ENCODE assay signal across 8 mouse cellular contexts in genomic region chrX:106027343-106027674, GRCm38 (mm10). TPM values are rescaled to one million over a fixed set of nuclear protein-coding genes. Genes with fewer than 3 reads are reported as not detected.
DNase-seq lines count a peak whose midpoint lies in the region; ATAC-seq and TF ChIP-seq lines count a peak whose summit lies in the region.

No protein-coding gene starts in this region.

- H3K36me3 ChIP-seq in embryonic facial prominence, embryonic 14.5 days (ENCODE audit: control insufficient read depth, insufficient read depth, low read length): no peaks in the 10 kb centered on the region
- peaks cover 3% of the 10 kb centered on the region; the same call in 1 of the 2 replicates for H3K36me3 ChIP-seq in limb, embryonic 10.5 days
- no peaks in the 10 kb centered on the region for H3K36me3 ChIP-seq in neural tube, embryonic 13.5 days

- H3K27me3 ChIP-seq in embryonic facial prominence, embryonic 14.5 days (replicated peaks; ENCODE audit: control insufficient read depth, insufficient read depth, low read length): no peaks in the 10 kb centered on the region
- H3K27me3 ChIP-seq in limb, embryonic 10.5 days (ENCODE audit: low read depth, poor library complexity, severe bottlenecking): peaks cover 22% of the 10 kb centered on the region
- no peaks in the 10 kb centered on the region for H3K27me3 ChIP-seq in neural tube, embryonic 13.5 days

- TF ChIP-seq POLR2A in lung, adult 2 months (IDR thresholded peaks at IDR 0.05; ENCODE audit: borderline replicate concordance, extremely low read depth, low read depth, low read length): no peak

- no peak for DNase-seq in lung, adult 2 months
- no peak for DNase-seq in lung, postnatal 25 days (ENCODE audit: low spot score)
- no peak for DNase-seq in embryonic facial prominence, embryonic 14.5 days (ENCODE audit: low spot score)
- no peak for DNase-seq in limb, embryonic 10.5 days (ENCODE audit: low spot score)
- no peak for DNase-seq in urinary bladder, postnatal 14 days (ENCODE audit: low spot score)
- DNase-seq in adipocyte (ENCODE audit: low spot score): no peak
- DNase-seq in Muller cell, postnatal 12 days (ENCODE audit: inconsistent ontology term): no peak

- peak overlapping the region; percentile 77 for H3K4me3 ChIP-seq in lung, adult 2 months (replicated peaks; ENCODE audit: extremely low read depth, low read depth, low read length)
- H3K4me3 ChIP-seq in embryonic facial prominence, embryonic 14.5 days (ENCODE audit: low read depth, low read length): peak overlapping the region; percentile 51
- peak overlapping the region; percentile 58 for H3K4me3 ChIP-seq in limb, embryonic 10.5 days
- peak overlapping the region; percentile 53 for H3K4me3 ChIP-seq in neural tube, embryonic 13.5 days

- H3K4me1 ChIP-seq in lung, adult 2 months (ENCODE audit: control insufficient read depth, insufficient read depth, low read length): peaks cover 3% of the 10 kb centered on the region; the same call in 1 of the 2 replicates
- no peaks in the 10 kb centered on the region for H3K4me1 ChIP-seq in embryonic facial prominence, embryonic 14.5 days (ENCODE audit: control insufficient read depth, insufficient read depth, low read length)
- 0 out of 2 replicates have a peak, but pooled peaks cover 5% of the 10 kb centered on the region for H3K4me1 ChIP-seq in limb, embryonic 10.5 days
- H3K4me1 ChIP-seq in neural tube, embryonic 13.5 days (replicated peaks): peaks cover 25% of the 10 kb centered on the region

- ATAC-seq in embryonic facial prominence, embryonic 14.5 days (ENCODE audit: low read depth): peak; percentile 35
- no peak; the same call in 1 of the 2 replicates for ATAC-seq in neural tube, embryonic 13.5 days (ENCODE audit: low read depth)

- H3K4me2 ChIP-seq in embryonic facial prominence, embryonic 14.5 days (ENCODE audit: low read depth, low read length): peak overlapping the region; percentile 48
- H3K4me2 ChIP-seq in neural tube, embryonic 13.5 days: peak overlapping the region; percentile 60

- peak overlapping the region; percentile 71 for H3K27ac ChIP-seq in embryonic facial prominence, embryonic 14.5 days (replicated peaks; ENCODE audit: low read depth, low read length)
- H3K27ac ChIP-seq in limb, embryonic 10.5 days: peak overlapping the region; percentile 84
- peak overlapping the region; percentile 70 for H3K27ac ChIP-seq in neural tube, embryonic 13.5 days (replicated peaks)

- peak overlapping the region; percentile 70 for H3K9ac ChIP-seq in embryonic facial prominence, embryonic 14.5 days (ENCODE audit: low read depth, low read length)
- peak overlapping the region; percentile 75 for H3K9ac ChIP-seq in neural tube, embryonic 13.5 days

- WGBS in lung, adult 2 months: 33% methylated on average over 8 of the region's 8 CpGs
- WGBS in embryonic facial prominence, embryonic 14.5 days: 25% methylated on average over 8 of the region's 8 CpGs
- WGBS in limb, embryonic 10.5 days: 11% methylated on average over 8 of the region's 8 CpGs
- 22% methylated on average over 8 of the region's 8 CpGs for WGBS in neural tube, embryonic 13.5 days

- no peaks in the 10 kb centered on the region for H3K9me3 ChIP-seq in embryonic facial prominence, embryonic 14.5 days (ENCODE audit: control insufficient read depth, low read length)
- no peaks in the 10 kb centered on the region for H3K9me3 ChIP-seq in limb, embryonic 10.5 days (replicated peaks)
- no peaks in the 10 kb centered on the region for H3K9me3 ChIP-seq in neural tube, embryonic 13.5 days

- no peak for TF ChIP-seq CTCF in lung, adult 2 months (IDR thresholded peaks at IDR 0.05; ENCODE audit: insufficient read depth, low read length)

RNA-seq across cellular contexts. Expression of gene Atp7a, which starts 0.2 kb away (rescaled TPM):
- polyA plus RNA-seq in lung, adult 2 months (2012; rRNA removed): 5.4 and 7.9 TPM in 2 replicates
- 28.4 and 32.1 TPM in 2 replicates for polyA plus RNA-seq in embryonic facial prominence, embryonic 14.5 days (2014; fragmentation: Nextera tagmentation; extraction: Ambion mirVana)
- polyA plus RNA-seq in limb, embryonic 10.5 days (2016; fragmentation: Nextera tagmentation; extraction: Ambion mirVana): 27.4 and 34.6 TPM in 2 replicates
- 14.8 and 16.2 TPM in 2 replicates for polyA plus RNA-seq in neural tube, embryonic 13.5 days (2015; fragmentation: Nextera tagmentation; extraction: Ambion mirVana)

RNA-seq across cellular contexts. Expression of gene Cox7b, which starts 11.8 kb away (rescaled TPM):
- polyA plus RNA-seq in lung, adult 2 months (2012; rRNA removed): 42.6 and 60.5 TPM in 2 replicates
- 417 and 481 TPM in 2 replicates for polyA plus RNA-seq in embryonic facial prominence, embryonic 14.5 days (2014; fragmentation: Nextera tagmentation; extraction: Ambion mirVana)
- polyA plus RNA-seq in limb, embryonic 10.5 days (2016; fragmentation: Nextera tagmentation; extraction: Ambion mirVana): 335 and 385 TPM in 2 replicates
- 418 and 442 TPM in 2 replicates for polyA plus RNA-seq in neural tube, embryonic 13.5 days (2015; fragmentation: Nextera tagmentation; extraction: Ambion mirVana)

RNA-seq across cellular contexts. Expression of gene Magt1, which starts 15.6 kb away (rescaled TPM):
- polyA plus RNA-seq in lung, adult 2 months (2012; rRNA removed): 4.5 and 7.9 TPM in 2 replicates
- 57.7 and 59.5 TPM in 2 replicates for polyA plus RNA-seq in embryonic facial prominence, embryonic 14.5 days (2014; fragmentation: Nextera tagmentation; extraction: Ambion mirVana)
- polyA plus RNA-seq in limb, embryonic 10.5 days (2016; fragmentation: Nextera tagmentation; extraction: Ambion mirVana): 41.6 and 51.5 TPM in 2 replicates
- 27.3 and 34.4 TPM in 2 replicates for polyA plus RNA-seq in neural tube, embryonic 13.5 days (2015; fragmentation: Nextera tagmentation; extraction: Ambion mirVana)
